Comparison of ENCODE assay signal across 23 mouse cellular contexts in genomic region chr6:83432966-83433365, GRCm38 (mm10). TPM values are rescaled to one million over a fixed set of nuclear protein-coding genes. Genes with fewer than 3 reads are reported as not detected.
DNase-seq lines count a peak whose midpoint lies in the region; ATAC-seq and TF ChIP-seq lines count a peak whose summit lies in the region.
"Had no signal": no experiment of that assay in that cellular context is flagged by ENCODE, and none has a peak within 500 bp of the region (broad histone marks: within the 10 kb centered on the region; RNA-seq: fewer than 3 reads in every experiment).

No protein-coding gene starts in this region.

- H3K4me1 ChIP-seq in lung, embryonic 14.5 days (ENCODE audit: insufficient read depth), result peaks cover 12% of the 10 kb centered on the region
- H3K4me1 ChIP-seq in embryonic facial prominence, embryonic 12.5 days, result peaks cover 42% of the 10 kb centered on the region
- H3K4me1 ChIP-seq in intestine, postnatal 0 days (replicated peaks; ENCODE audit: control insufficient read depth, insufficient read depth, low read length), result peaks cover 12% of the 10 kb centered on the region
- H3K4me1 ChIP-seq in stomach, embryonic 15.5 days, result peaks cover 37% of the 10 kb centered on the region

- no peaks in the 10 kb centered on the region for H3K27me3 ChIP-seq in lung, embryonic 14.5 days (ENCODE audit: insufficient read depth, low read length)
- H3K27me3 ChIP-seq in embryonic facial prominence, embryonic 12.5 days, result no peaks in the 10 kb centered on the region
- H3K27me3 ChIP-seq in intestine, postnatal 0 days (replicated peaks; ENCODE audit: control insufficient read depth, insufficient read depth, low read length), result no peaks in the 10 kb centered on the region
- H3K27me3 ChIP-seq in stomach, embryonic 15.5 days (replicated peaks), result no peaks in the 10 kb centered on the region
- H3K27me3 ChIP-seq: forebrain, embryonic 12.5 days; hindbrain, embryonic 12.5 days; Patski had no signal

- H3K36me3 ChIP-seq in lung, embryonic 14.5 days (ENCODE audit: insufficient read depth), result peaks cover 44% of the 10 kb centered on the region
- H3K36me3 ChIP-seq in embryonic facial prominence, embryonic 12.5 days, result peaks cover 33% of the 10 kb centered on the region
- H3K36me3 ChIP-seq in intestine, postnatal 0 days (ENCODE audit: control insufficient read depth, insufficient read depth), result peaks cover 15% of the 10 kb centered on the region
- H3K36me3 ChIP-seq in stomach, embryonic 15.5 days, result peaks cover 5% of the 10 kb centered on the region; the same call in 1 of the 2 replicates

- peak; percentile 56 for DNase-seq in lung, embryonic 14.5 days
- no peak for DNase-seq in lung, postnatal 36 days
- no peak for DNase-seq in left cerebral cortex, adult 2 months (ENCODE audit: extremely low spot score in 1 of 2, low spot score in 2 of 2)
- DNase-seq in thymus, postnatal 0 days (ENCODE audit: low spot score), result no peak
- DNase-seq: adrenal gland, postnatal 14 days; cerebellum, adult 11-12 months; cerebellum, postnatal 25 days; gastrocnemius, postnatal 14 days; kidney, adult 18-20 months; layer of hippocampus, adult 9-11 months; midbrain, embryonic 14.5 days; retina, postnatal 1 day; right cerebral cortex, postnatal 4 days; thymus, postnatal 36 days had no signal

- intact Hi-C loops in left cerebral cortex, adult 2 months (cut with DNase I), result no loop called here

- peak; percentile 53; the same call in 1 of the 2 replicates for ATAC-seq in lung, embryonic 14.5 days (ENCODE audit: insufficient read depth)
- peak; percentile 65; the same call in 1 of the 2 replicates for ATAC-seq in embryonic facial prominence, embryonic 12.5 days (ENCODE audit: insufficient number of reproducible peaks, insufficient read depth, low FRiP score, low TSS enrichment)
- ATAC-seq in intestine, postnatal 0 days, result no peak
- ATAC-seq in stomach, embryonic 15.5 days (ENCODE audit: insufficient read depth, low FRiP score, low read depth), result peak; percentile 63; the same call in 1 of the 2 replicates
- ATAC-seq: activated CD4-positive, CD25-positive, alpha-beta regulatory T cell, adult 4 months; Patski had no signal

- no peak for TF ChIP-seq CTCF in lung, embryonic 14.5 days (IDR thresholded peaks at IDR 0.05; ENCODE audit: low read depth)
- TF ChIP-seq CTCF in intestine, postnatal 0 days (IDR thresholded peaks at IDR 0.05; ENCODE audit: low read depth), result no peak
- TF ChIP-seq CTCF in left cerebral cortex, adult 2 months (IDR thresholded peaks at IDR 0.05), result no peak

- WGBS in lung, embryonic 14.5 days, result 57% methylated on average over 7 of the region's 7 CpGs
- 74% methylated on average over 7 of the region's 7 CpGs for WGBS in embryonic facial prominence, embryonic 12.5 days
- WGBS in intestine, postnatal 0 days, result 69% methylated on average over 7 of the region's 7 CpGs
- 71% methylated on average over 7 of the region's 7 CpGs for WGBS in stomach, embryonic 15.5 days

- no peak overlapping the region for H3K4me2 ChIP-seq in lung, embryonic 14.5 days
- H3K4me2 ChIP-seq in embryonic facial prominence, embryonic 12.5 days (replicated peaks), result no peak overlapping the region
- no peak overlapping the region for H3K4me2 ChIP-seq in intestine, postnatal 0 days (replicated peaks; ENCODE audit: low read depth)
- H3K4me2 ChIP-seq in stomach, embryonic 15.5 days, result no peak overlapping the region
- H3K4me2 ChIP-seq: forebrain, embryonic 12.5 days; hindbrain, embryonic 12.5 days had no signal

- H3K9me3 ChIP-seq in lung, embryonic 14.5 days (ENCODE audit: low read depth, low read length), result no peaks in the 10 kb centered on the region
- no peaks in the 10 kb centered on the region for H3K9me3 ChIP-seq in embryonic facial prominence, embryonic 12.5 days
- no peaks in the 10 kb centered on the region for H3K9me3 ChIP-seq in intestine, postnatal 0 days (ENCODE audit: control insufficient read depth)
- H3K9me3 ChIP-seq in stomach, embryonic 15.5 days, result no peaks in the 10 kb centered on the region
- H3K9me3 ChIP-seq: forebrain, embryonic 12.5 days; hindbrain, embryonic 12.5 days had no signal

- no peak overlapping the region for H3K4me3 ChIP-seq in lung, embryonic 14.5 days (ENCODE audit: low read depth, low read length)
- H3K4me3 ChIP-seq in embryonic facial prominence, embryonic 12.5 days, result no peak overlapping the region
- H3K4me3 ChIP-seq in intestine, postnatal 0 days (ENCODE audit: low read depth, low read length), result no peak overlapping the region
- H3K4me3 ChIP-seq in stomach, embryonic 15.5 days (replicated peaks), result no peak overlapping the region
- H3K4me3 ChIP-seq in left cerebral cortex, adult 2 months, result no peak overlapping the region
- H3K4me3 ChIP-seq: forebrain, embryonic 12.5 days; hindbrain, embryonic 12.5 days; myocyte had no signal

- H3K27ac ChIP-seq in lung, embryonic 14.5 days (ENCODE audit: low read depth), result peak overlapping the region; percentile 66; the same call in 1 of the 2 replicates
- H3K27ac ChIP-seq in embryonic facial prominence, embryonic 12.5 days, result peak overlapping the region; percentile 37; the same call in 1 of the 2 replicates
- peak overlapping the region; percentile 43; the same call in 1 of the 2 replicates for H3K27ac ChIP-seq in intestine, postnatal 0 days (ENCODE audit: low read depth, low read length)
- H3K27ac ChIP-seq in stomach, embryonic 15.5 days, result peak overlapping the region; percentile 28; the same call in 1 of the 2 replicates
- no peak overlapping the region for H3K27ac ChIP-seq in left cerebral cortex, adult 2 months
- H3K27ac ChIP-seq: forebrain, embryonic 12.5 days; hindbrain, embryonic 12.5 days; liver, embryonic 14.5 days had no signal

- no peak overlapping the region for H3K9ac ChIP-seq in lung, embryonic 14.5 days
- no peak overlapping the region for H3K9ac ChIP-seq in embryonic facial prominence, embryonic 12.5 days
- no peak overlapping the region for H3K9ac ChIP-seq in intestine, postnatal 0 days (ENCODE audit: low read depth, low read length)
- no peak overlapping the region for H3K9ac ChIP-seq in stomach, embryonic 15.5 days
- H3K9ac ChIP-seq: forebrain, embryonic 12.5 days; hindbrain, embryonic 12.5 days; liver, embryonic 14.5 days had no signal

RNA-seq across cellular contexts. Expression of gene Tet3, which starts 25.9 kb away (rescaled TPM):
- 34.4 and 36.9 TPM in 2 replicates for polyA plus RNA-seq in lung, embryonic 14.5 days (2014; fragmentation: Nextera tagmentation; extraction: Ambion mirVana)
- 40.0 and 41.1 TPM in 2 replicates for polyA plus RNA-seq in embryonic facial prominence, embryonic 12.5 days (2016; fragmentation: Nextera tagmentation; extraction: Ambion mirVana)
- polyA plus RNA-seq in intestine, postnatal 0 days (2015; fragmentation: Nextera tagmentation; extraction: Ambion mirVana), result 28.1 and 34.3 TPM in 2 replicates
- polyA plus RNA-seq in stomach, embryonic 15.5 days (2015; fragmentation: Nextera tagmentation; extraction: Ambion mirVana), result 39.6 and 40.0 TPM in 2 replicates
- total RNA-seq in left cerebral cortex, adult 2 months (2021), result 10 to 100 TPM; 74.6 to 90.0 TPM
- 19.7 and 24.1 TPM in 2 replicates for polyA plus RNA-seq in thymus, postnatal 0 days (2015; fragmentation: Nextera tagmentation; extraction: Ambion mirVana)
